Mouse (Mus musculus): Measurements from ENCODE around the gene Mt2.

- no peak for TF ChIP-seq POLR2A (IDR thresholded peaks at IDR 0.05; ENCODE audit: low read depth, low read length)
- TF ChIP-seq CTCF (IDR thresholded peaks at IDR 0.05; ENCODE audit: extremely low read depth, insufficient read length, insufficient replicate concordance, low read depth, low read length): no peak
Measured at GRCm38 (mm10) chr8:94182055-94182929, 9.8 kb downstream of the Mt2 start.
